Mouse (Mus musculus) right cerebral cortex, postnatal 4 days (tissue): ENCODE data around the gene 1700029P11Rik.
"Not testable (repeated sequence)": the region's sequence is repeated elsewhere in the genome, so short reads cannot be mapped to it uniquely, and the experiment has no call there.

Experiments used
- DNase-seq: peaks from one replicate; pipeline ENCODE4 v3.0.0-alpha.2; 2022

1700029P11Rik gene

DNA sequence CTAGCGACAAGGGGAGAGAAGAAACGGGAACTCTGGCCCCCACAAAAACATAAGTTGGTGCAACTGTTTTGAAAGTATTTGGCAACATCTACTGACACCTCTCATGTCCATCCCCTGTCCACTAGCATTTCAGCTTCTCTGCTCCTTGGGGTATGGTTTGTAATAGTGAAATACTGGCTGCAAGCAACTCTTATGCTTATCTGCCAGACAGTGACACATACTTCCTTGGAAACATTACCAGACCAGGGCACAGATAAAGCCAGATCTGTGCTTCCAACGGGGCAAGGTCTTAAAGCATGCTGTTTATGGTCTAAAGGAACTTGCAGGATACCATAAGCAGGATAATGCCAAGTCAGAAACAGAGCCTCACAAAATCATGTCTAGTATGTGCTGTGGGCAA, 21.4 kb upstream of the 1700029P11Rik start:
- no peak for DNase-seq

DNA sequence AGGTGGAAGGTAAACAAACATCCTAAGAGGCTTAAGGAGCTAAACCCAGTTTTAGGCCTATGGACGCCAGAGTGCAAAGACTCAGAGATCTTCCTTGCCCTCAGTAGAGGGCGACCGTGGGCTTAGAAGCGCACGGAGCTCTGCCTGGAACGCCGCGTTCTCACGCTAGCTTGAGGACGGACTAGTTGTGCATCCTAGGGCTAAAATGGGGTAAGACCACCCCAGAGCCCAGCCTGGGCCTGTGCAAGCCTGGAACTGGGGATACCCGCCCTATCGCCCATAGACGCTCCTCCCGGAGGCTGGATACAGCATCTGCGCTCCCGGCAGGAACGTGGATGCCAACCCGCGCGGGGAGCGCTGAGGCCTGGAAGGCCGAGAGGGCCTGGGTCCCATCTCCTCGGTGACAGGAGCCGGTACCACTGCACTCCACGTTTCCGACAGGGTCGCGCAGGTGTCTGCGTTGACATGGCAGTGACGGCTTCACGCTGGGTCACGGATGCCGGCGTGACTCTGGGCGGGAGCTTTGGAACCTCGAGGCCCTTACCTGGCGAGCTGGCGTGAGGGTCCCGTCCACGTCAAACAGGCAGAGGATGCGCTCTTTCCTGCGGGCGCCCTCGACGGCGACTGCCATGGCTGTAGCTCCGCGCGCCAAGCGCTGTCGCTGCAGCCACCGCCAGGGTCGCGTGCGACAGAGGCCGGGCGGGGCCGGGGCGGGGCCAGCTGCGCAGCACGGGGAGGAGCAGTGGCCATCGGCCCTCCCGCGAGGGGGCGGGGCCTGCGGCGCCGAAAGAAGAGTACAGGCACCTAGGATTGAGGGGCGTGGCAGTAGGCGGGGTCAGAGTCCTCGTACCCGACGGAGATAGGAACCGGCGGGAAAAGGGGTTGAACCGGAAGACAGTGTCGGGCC, 19.9 kb upstream of the 1700029P11Rik start, which contains the start of gene Pmm1:
Gene Pmm1 (minus strand): TSS at position 760 of the 907 bp plus-strand sequence.
- DNase-seq: peak; percentile 97

- DNase-seq: no peak
These were observed 19.3 kb upstream of the 1700029P11Rik start for GRCm38 (mm10) chr15:81961078-81961451.

- no peak for DNase-seq
These were observed 16.1 kb upstream of the 1700029P11Rik start for GRCm38 (mm10) chr15:81964262-81964661.

DNA sequence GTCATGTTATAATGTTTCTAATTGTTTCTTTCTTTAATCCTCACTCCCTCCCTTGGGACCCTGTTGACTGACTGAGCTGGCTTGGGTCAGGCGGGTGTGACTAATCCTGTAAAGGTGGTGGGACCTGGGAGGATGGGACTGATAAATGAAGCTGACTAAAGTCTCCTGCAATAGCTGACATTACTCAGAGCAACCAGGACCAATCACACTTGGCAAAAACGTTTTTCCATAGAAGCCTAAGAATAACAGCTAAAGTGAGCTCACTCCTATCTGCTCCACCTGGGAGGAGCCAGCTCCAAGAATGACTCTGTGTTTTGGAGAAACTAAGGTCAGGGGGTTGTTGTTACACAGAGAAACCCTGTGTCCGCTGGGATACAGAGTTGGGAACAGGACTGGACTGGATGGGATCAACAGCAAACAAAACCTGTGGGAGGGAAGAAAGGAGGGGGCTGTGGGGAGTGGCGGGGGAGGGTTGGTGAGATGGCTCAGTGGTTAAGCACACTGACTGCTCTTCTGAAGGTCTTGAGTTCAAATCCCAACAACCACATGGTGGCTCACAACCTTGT, 15.3 kb upstream of the 1700029P11Rik start:
- DNase-seq: no peak

DNA sequence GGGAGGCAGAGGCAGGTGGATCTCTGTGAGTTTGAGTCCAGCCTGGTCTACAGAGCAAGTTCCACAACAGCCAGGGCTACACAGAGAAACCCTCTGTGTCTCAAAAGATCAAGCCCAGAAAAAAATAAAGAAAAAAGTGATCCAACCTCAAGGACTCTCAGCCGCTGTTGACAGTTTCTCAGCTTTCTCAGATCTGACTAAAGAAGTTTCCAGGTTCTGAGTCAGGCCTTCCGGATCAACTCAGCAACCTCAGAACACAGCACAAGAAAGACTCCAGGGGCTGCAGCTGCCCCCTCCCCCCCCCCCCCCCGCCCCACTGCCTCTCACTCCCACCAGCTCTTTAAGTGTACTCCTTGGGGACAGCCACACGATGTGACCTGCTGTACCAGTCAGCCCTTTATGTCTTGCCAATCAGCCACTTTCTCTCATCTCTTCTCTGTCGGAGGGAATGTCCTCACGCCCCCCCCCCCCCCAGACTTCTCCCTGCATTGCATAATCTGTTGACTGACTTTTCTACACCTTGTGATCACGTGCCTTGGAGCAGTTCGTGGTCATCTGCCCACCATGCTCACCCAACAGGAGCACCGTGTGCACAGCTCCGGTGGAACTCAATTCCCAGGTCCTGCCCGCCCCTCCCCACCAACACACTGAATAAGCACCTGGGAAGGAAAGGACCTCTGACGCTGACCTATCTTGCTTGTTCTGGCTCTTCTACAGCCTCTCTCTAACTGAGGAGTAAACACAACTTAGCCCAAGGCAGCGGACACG, 14.1 kb upstream of the 1700029P11Rik start:
- DNase-seq: no peak

DNA sequence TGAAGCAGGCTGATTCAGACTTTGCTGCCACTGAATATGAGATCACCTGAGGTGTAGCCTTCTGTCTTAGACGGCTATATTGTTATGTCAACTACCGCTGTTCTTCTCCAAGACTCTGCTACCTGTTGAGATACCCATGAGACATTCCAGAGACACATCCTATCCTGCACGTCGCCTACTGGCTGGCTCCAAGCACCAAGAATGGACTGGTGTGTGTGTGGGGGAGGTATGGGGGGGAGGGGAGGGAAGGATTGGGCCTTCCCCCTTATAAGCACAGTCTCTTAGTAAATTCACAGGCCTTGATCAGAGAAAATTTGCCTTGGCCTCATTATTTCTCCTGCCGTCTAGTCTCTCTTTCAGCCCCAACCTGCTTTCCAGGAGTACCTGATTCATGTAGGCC, 12.5 kb upstream of the 1700029P11Rik start:
- DNase-seq: no peak

- no peak for DNase-seq
These were observed 11.9 kb upstream of the 1700029P11Rik start for GRCm38 (mm10) chr15:81968447-81968846.

DNA sequence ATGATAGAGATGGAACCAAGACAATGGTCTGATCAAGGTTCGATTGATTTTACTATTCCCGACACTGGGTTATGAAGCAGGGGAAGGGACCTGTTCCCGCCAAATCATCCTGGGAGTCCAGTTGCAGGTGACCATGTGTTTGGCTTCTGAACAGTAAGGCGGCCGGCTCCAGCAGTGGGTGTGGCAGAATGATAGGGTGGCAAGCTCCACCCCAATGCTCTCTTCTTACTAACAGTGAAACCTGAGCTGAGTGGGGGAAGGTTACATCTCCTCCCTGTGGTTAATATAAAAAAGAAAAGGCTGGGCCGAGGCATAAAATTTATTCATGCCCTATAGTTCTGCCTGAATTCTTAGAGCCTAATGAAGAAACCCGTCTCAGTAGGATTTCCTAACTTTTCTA, 11.2 kb upstream of the 1700029P11Rik start:
- no peak for DNase-seq

- not testable (repeated sequence) for DNase-seq
These were observed 10.7 kb upstream of the 1700029P11Rik start for GRCm38 (mm10) chr15:81969635-81970034.

DNA sequence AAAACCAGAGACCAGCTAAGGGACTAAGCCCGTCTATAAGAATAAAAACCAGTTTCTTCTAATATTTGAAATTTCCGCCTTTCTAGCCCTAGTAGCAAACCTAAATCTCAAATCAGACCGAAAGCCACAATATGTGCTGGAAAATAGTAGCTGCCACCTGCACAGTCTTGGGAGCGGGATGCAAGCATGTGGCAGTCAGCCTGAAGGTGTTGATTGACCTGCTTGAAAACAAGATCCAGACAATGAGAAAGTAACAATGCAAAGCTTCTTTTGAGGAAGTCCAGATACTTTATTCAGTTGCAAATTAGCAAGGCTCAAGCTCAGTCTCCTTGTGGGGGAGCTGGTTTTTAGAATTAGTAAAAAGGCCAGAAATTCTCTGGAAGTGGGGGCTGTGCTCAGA, 9.8 kb upstream of the 1700029P11Rik start:
- not testable (repeated sequence) for DNase-seq

- DNase-seq: not testable (repeated sequence)
These were observed 5.2 kb upstream of the 1700029P11Rik start for GRCm38 (mm10) chr15:81975156-81975555.

- DNase-seq: no peak
These were observed 1.8 kb downstream of the 1700029P11Rik start for GRCm38 (mm10) chr15:81982173-81982572.

DNA sequence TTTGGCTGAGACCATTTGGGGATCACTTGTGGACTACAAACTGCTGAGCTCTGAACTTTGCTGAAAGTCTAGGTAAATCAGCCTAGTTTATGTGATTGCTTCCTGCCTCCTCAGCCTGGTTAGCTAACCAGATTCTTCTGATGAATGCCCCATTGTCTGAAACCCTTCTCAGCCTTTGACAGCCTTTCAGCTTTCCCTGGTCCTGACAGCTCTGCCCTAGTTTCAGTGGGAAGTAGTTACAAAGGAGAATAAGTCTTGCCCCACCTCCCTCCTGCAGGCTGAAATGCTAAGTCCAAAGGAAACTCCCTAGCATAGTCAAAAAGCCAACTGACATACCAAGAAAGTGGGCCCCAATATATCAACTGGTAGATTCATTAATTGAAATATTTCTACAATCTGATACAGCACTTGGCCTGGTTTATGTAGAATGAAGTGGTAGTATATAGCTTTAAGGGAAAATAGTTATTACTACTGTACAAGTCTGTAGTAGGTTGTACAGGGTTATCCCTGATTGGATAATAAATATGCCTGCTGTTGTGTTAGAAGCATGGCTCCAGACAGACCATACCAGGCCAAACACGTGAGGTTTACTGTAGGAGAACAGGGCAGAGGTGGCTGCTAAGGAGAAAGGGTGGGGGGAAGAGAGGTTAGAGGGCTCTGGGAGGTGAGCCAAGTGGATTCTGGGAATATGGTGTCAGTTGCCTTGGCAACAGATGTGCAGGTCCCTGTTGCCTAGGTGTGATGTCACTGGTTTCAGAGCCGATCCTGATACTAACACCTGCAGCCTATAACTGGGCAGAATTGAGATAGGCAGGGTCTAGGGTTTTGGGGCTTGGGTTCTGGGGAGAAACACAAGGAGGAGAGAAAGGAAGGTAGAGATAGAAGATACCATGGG, 5.2 kb downstream of the 1700029P11Rik start:
- DNase-seq: no peak

GRCm38 (mm10) chr15:81987646-81988045, 7.3 kb downstream of the 1700029P11Rik start, which contains the start of gene Xrcc6:
Gene Xrcc6, plus strand, starts transcription at chr15:81987835.
- no peak for DNase-seq

- DNase-seq: peak; percentile 90
These were observed 9.2 kb downstream of the 1700029P11Rik start for GRCm38 (mm10) chr15:81989371-81990062.

- DNase-seq: no peak
These were observed 10.2 kb downstream of the 1700029P11Rik start for GRCm38 (mm10) chr15:81990549-81990948.

DNA sequence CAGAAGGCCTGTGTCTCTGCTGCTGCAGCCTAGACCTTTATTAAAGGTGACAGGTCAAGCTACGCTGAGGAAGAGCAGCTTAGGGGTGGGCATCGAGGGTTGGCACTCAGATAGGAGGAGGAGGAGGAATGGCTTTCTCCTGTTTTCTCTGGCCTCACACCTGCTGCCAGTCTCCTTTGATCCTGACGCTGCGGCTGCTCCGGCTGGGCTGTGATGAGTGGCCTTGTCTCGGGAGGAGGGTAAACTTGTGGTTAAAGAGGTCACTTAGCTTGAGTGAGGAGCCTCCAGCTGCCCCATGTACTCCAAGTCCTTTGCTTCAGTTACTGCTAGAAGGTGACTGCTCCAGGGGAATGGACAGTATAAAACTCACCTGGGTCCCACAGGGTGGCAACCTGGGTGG, 13.7 kb downstream of the 1700029P11Rik start:
- no peak for DNase-seq

GRCm38 (mm10) chr15:82004257-82004656, 23.9 kb downstream of the 1700029P11Rik start:
- no peak for DNase-seq

GRCm38 (mm10) chr15:82011947-82012346, 31.6 kb downstream of the 1700029P11Rik start:
- DNase-seq: no peak

DNA sequence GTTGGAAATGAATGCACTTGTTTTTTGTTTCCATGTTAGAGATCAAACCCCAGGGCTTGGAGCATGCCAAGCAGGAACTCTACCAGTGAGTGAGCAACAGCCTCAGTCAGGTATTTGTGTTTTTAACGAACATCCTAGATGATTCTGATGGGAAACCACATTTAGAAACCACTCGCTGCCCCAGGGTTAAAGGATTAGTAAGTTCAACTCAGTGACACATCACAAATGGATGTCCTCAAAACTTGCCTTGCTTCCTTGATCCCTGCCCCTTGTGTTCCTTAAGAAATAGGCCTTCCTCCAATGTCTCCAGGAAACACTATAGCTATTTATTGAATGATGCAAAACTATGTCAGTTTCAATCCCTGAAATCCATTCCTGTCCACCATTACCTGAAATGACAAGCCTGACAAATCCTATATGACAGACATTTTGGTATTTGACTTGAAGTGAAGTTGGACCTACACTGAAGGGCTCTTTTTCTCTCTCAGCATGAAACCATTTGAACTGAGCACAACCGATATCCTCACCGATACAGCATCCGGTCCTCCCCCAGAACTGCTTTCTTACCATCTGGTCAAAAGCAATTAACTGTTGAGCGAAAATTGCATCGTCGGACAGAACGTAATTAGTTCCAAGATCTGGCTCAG, 34.5 kb downstream of the 1700029P11Rik start:
- DNase-seq: no peak
